ENCODE assay signal across 20 mouse cellular contexts in the genomic region with DNA sequence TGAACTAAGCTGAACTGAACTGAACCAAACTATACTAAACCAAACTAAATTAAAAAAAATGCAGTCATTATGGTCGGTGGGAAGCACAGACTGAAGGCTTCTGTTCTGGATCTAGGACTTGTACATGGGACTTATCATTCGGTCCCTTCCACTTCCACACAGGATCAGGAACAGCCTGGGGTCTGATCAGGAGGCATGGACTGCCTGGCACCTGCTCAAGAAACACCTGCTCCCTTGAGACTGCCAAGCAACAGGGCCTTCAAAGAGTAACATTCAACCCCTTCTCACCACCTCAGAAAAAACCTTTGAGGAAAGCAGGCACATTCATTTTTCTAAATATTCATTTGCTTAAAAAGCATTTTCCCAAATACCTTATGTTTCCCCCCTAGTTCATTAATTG.
A peak's percentile ranks its signal among the peaks of the same experiment; 100 is the strongest.
DNase-seq lines count a peak whose midpoint lies in the region; ATAC-seq and TF ChIP-seq lines count a peak whose summit lies in the region.
"Had no signal": no experiment of that assay in that cellular context is flagged by ENCODE, and none has a peak within 500 bp of the region (broad histone marks: within the 10 kb centered on the region; RNA-seq: fewer than 3 reads in every experiment).

No protein-coding gene starts in this region.

- no peaks in the 10 kb centered on the region for H3K9me3 ChIP-seq in embryonic facial prominence, embryonic 11.5 days (replicated peaks; ENCODE audit: control insufficient read depth, low read length)
- H3K9me3 ChIP-seq in embryonic facial prominence, embryonic 10.5 days: no peaks in the 10 kb centered on the region
- no peaks in the 10 kb centered on the region for H3K9me3 ChIP-seq in forebrain, embryonic 14.5 days (replicated peaks; ENCODE audit: control insufficient read depth, low read length)
- no peaks in the 10 kb centered on the region for H3K9me3 ChIP-seq in hindbrain, embryonic 13.5 days
- H3K9me3 ChIP-seq: embryonic facial prominence, embryonic 13.5 days; G1E; heart, embryonic 10.5 days; hindbrain, embryonic 10.5 days; hindbrain, embryonic 15.5 days had no signal

- 77% methylated on average over 2 of the region's 2 CpGs for WGBS in embryonic facial prominence, embryonic 11.5 days
- WGBS in embryonic facial prominence, embryonic 10.5 days: 77% methylated on average over 2 of the region's 2 CpGs
- WGBS in forebrain, embryonic 14.5 days: 39% methylated on average over 2 of the region's 2 CpGs
- WGBS in hindbrain, embryonic 13.5 days: 81% methylated on average over 2 of the region's 2 CpGs

- DNase-seq in embryonic facial prominence, embryonic 11.5 days (ENCODE audit: low spot score): no peak
- no peak for DNase-seq in embryonic facial prominence, embryonic 10.5 days (ENCODE audit: low spot score)
- DNase-seq in layer of hippocampus, adult 2 months (ENCODE audit: low spot score in 2 of 2): no peak
- no peak for DNase-seq in layer of hippocampus, adult 18-20 months (ENCODE audit: low spot score in 2 of 2)
- DNase-seq in brain, embryonic 14.5 days (ENCODE audit: low read depth): peak; percentile 54
- DNase-seq in forebrain, embryonic 14.5 days (ENCODE audit: low spot score): no peak
- DNase-seq: B cell, adult 2 months; cerebellum, adult 11 months; cerebellum, adult 8-10 months; cerebellum, postnatal 14 days; gastrocnemius, postnatal 14 days had no signal

- H3K27me3 ChIP-seq in embryonic facial prominence, embryonic 11.5 days (ENCODE audit: control insufficient read depth, insufficient read depth, low read length): no peaks in the 10 kb centered on the region
- H3K27me3 ChIP-seq in embryonic facial prominence, embryonic 10.5 days (replicated peaks; ENCODE audit: low read depth, poor library complexity, severe bottlenecking): no peaks in the 10 kb centered on the region
- no peaks in the 10 kb centered on the region for H3K27me3 ChIP-seq in forebrain, embryonic 14.5 days (replicated peaks; ENCODE audit: control insufficient read depth, insufficient read depth, low read length)
- no peaks in the 10 kb centered on the region for H3K27me3 ChIP-seq in hindbrain, embryonic 13.5 days
- H3K27me3 ChIP-seq: embryonic facial prominence, embryonic 13.5 days; hindbrain, embryonic 15.5 days had no signal

- H3K9ac ChIP-seq in embryonic facial prominence, embryonic 11.5 days (replicated peaks; ENCODE audit: low read length): no peak overlapping the region
- H3K9ac ChIP-seq in forebrain, embryonic 14.5 days (ENCODE audit: low read length): no peak overlapping the region
- H3K9ac ChIP-seq in hindbrain, embryonic 13.5 days: no peak overlapping the region
- H3K9ac ChIP-seq: embryonic facial prominence, embryonic 13.5 days; hindbrain, embryonic 15.5 days had no signal

- no peak overlapping the region for H3K4me3 ChIP-seq in embryonic facial prominence, embryonic 11.5 days (ENCODE audit: low read depth, low read length)
- H3K4me3 ChIP-seq in embryonic facial prominence, embryonic 10.5 days: no peak overlapping the region
- H3K4me3 ChIP-seq in layer of hippocampus, adult 2 months: no peak overlapping the region
- H3K4me3 ChIP-seq in forebrain, embryonic 14.5 days (ENCODE audit: low read depth, low read length): no peak overlapping the region
- H3K4me3 ChIP-seq in hindbrain, embryonic 13.5 days: no peak overlapping the region
- H3K4me3 ChIP-seq: embryonic facial prominence, embryonic 13.5 days; heart, embryonic 10.5 days; hindbrain, embryonic 10.5 days; hindbrain, embryonic 15.5 days had no signal

- no peak for ATAC-seq in embryonic facial prominence, embryonic 11.5 days (replicated peaks; ENCODE audit: insufficient number of reproducible peaks, low FRiP score, low TSS enrichment, low read depth)
- peak; percentile 50 for ATAC-seq in forebrain, embryonic 14.5 days
- no peak for ATAC-seq in hindbrain, embryonic 13.5 days (ENCODE audit: low FRiP score)
- ATAC-seq in granulocyte monocyte progenitor cell, adult 5-6 weeks (replicated peaks; ENCODE audit: poor library complexity, severe bottlenecking): no peak
- ATAC-seq: CD4-positive, CD25-positive, alpha-beta regulatory T cell, adult 4 months; intestine, embryonic 16.5 days had no signal

- no peaks in the 10 kb centered on the region for H3K36me3 ChIP-seq in embryonic facial prominence, embryonic 11.5 days (replicated peaks; ENCODE audit: control insufficient read depth, insufficient read depth, low read depth, low read length)
- H3K36me3 ChIP-seq in embryonic facial prominence, embryonic 10.5 days (replicated peaks): no peaks in the 10 kb centered on the region
- no peaks in the 10 kb centered on the region for H3K36me3 ChIP-seq in forebrain, embryonic 14.5 days (ENCODE audit: control insufficient read depth, insufficient read depth, low read length)
- H3K36me3 ChIP-seq in hindbrain, embryonic 13.5 days: no peaks in the 10 kb centered on the region
- H3K36me3 ChIP-seq: embryonic facial prominence, embryonic 13.5 days; heart, embryonic 10.5 days; hindbrain, embryonic 10.5 days; hindbrain, embryonic 15.5 days had no signal

- no peaks in the 10 kb centered on the region for H3K4me1 ChIP-seq in embryonic facial prominence, embryonic 11.5 days (ENCODE audit: control insufficient read depth, insufficient read depth, low read length)
- H3K4me1 ChIP-seq in embryonic facial prominence, embryonic 10.5 days: peaks cover 57% of the 10 kb centered on the region
- peaks cover 32% of the 10 kb centered on the region for H3K4me1 ChIP-seq in forebrain, embryonic 14.5 days (ENCODE audit: control insufficient read depth, insufficient read depth, low read length)
- peaks cover 36% of the 10 kb centered on the region for H3K4me1 ChIP-seq in hindbrain, embryonic 13.5 days (replicated peaks)

- TF ChIP-seq POLR2A in brain, embryonic 14.5 days (IDR thresholded peaks at IDR 0.05; ENCODE audit: borderline replicate concordance, extremely low read depth, insufficient read depth, insufficient read length, poor library complexity, severe bottlenecking): no peak

- no peak overlapping the region for H3K4me2 ChIP-seq in embryonic facial prominence, embryonic 11.5 days (ENCODE audit: low read depth, low read length)
- H3K4me2 ChIP-seq in forebrain, embryonic 14.5 days (ENCODE audit: low read length): no peak overlapping the region
- H3K4me2 ChIP-seq in hindbrain, embryonic 13.5 days: no peak overlapping the region
- H3K4me2 ChIP-seq: embryonic facial prominence, embryonic 13.5 days; hindbrain, embryonic 15.5 days had no signal

- TF ChIP-seq CTCF in layer of hippocampus, adult 2 months (conservative IDR thresholded peaks at IDR 0.05): no peak
- no peak for TF ChIP-seq CTCF in brain, embryonic 14.5 days (IDR thresholded peaks at IDR 0.05; ENCODE audit: borderline replicate concordance, extremely low read depth, insufficient read depth, insufficient read length)

- peak overlapping the region; percentile 49; the same call in 1 of the 2 replicates for H3K27ac ChIP-seq in embryonic facial prominence, embryonic 11.5 days (replicated peaks; ENCODE audit: low read depth, low read length)
- H3K27ac ChIP-seq in embryonic facial prominence, embryonic 10.5 days (replicated peaks): no peak overlapping the region
- peak overlapping the region; percentile 43 for H3K27ac ChIP-seq in layer of hippocampus, adult 2 months
- H3K27ac ChIP-seq in forebrain, embryonic 14.5 days (ENCODE audit: low read depth, low read length): peak overlapping the region; percentile 60; the same call in 1 of the 2 replicates
- no peak overlapping the region for H3K27ac ChIP-seq in hindbrain, embryonic 13.5 days
- H3K27ac ChIP-seq: embryonic facial prominence, embryonic 13.5 days; hindbrain, embryonic 15.5 days had no signal

Comparison
In these comparisons a context has a peak if more than half of its experiments do, and no peak if none do; other contexts are left out.
1. H3K27ac ChIP-seq: peak in embryonic facial prominence, embryonic 11.5 days (single experiment), layer of hippocampus, adult 2 months (single experiment) and forebrain, embryonic 14.5 days (single experiment); none in embryonic facial prominence, embryonic 10.5 days (single experiment) and hindbrain, embryonic 13.5 days (single experiment).